Mouse (Mus musculus): ENCODE data around the gene Prune1. TPM values are rescaled to one million over a fixed set of nuclear protein-coding genes. Genes with fewer than 3 reads are reported as not detected.

The Prune1 gene
- polyA plus RNA-seq, 1 experiment from 2014 or later, result 10.1 TPM

DNA sequence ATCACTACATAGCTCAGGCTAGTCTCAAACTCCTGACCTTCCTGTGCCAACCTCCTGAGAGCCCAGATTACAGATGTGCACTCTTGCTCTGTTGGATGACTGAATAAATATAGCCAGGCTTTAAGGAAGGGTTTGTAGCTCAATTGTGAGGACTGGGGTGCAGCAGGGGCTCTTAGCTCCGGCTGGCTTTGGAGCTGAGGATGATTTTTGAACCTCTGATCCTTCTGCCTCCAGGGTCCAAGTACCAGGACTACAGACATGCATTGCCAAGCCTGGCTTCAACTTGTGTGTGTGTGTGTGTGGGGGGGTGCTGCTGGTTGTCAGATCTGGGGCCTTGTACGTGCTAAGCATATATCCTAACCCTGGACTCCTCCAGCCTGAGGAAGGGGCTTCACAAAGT is 11.0 kb upstream of the Prune1 start:
- H3K4me1 ChIP-seq (replicated peaks; ENCODE audit: control insufficient read depth, insufficient read depth), result no peaks in the 10 kb centered on the region
- no peak overlapping the region for H3K27ac ChIP-seq (replicated peaks)
- no peak overlapping the region for H3K4me3 ChIP-seq (ENCODE audit: low read depth, low read length)
- ATAC-seq (ENCODE audit: low FRiP score, low TSS enrichment), result no peak
- DNase-seq (ENCODE audit: low spot score), result no peak
- H3K4me2 ChIP-seq (replicated peaks; ENCODE audit: low read depth), result no peak overlapping the region
- 87% methylated on average over 2 of the region's 2 CpGs for WGBS
- no peaks in the 10 kb centered on the region for H3K9me3 ChIP-seq (ENCODE audit: control insufficient read depth, low read length)
- H3K27me3 ChIP-seq (ENCODE audit: control insufficient read depth, insufficient read depth, low read length), result no peaks in the 10 kb centered on the region
- no peak overlapping the region for H3K9ac ChIP-seq (ENCODE audit: low read length)
- TF ChIP-seq EP300 (optimal IDR thresholded peaks at IDR 0.05), result no peak
- no peak for TF ChIP-seq CTCF (IDR thresholded peaks at IDR 0.05; ENCODE audit: low read depth)
- H3K36me3 ChIP-seq (ENCODE audit: control insufficient read depth, insufficient read depth, low read length), result peaks cover 11% of the 10 kb centered on the region

DNA sequence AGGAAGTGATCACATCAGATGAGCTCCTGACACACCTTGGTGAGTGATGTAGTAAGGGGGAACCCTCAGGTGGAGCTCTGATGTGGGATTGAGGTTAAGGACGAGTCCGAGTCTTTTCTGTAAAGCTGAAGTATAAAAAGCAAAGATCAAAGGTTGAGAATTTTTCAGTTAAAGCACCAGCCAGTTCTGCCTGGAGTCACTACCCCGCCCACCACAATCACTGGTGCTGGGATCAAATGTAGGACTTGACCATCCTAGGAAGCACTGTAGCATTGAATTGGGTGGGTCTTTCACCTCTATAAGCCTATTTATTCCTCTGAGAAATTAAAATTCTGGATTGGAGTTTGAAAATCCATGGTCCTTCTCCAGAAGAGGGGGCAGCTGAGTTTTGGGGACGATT is 9.2 kb upstream of the Prune1 start:
- H3K27me3 ChIP-seq (ENCODE audit: control insufficient read depth, insufficient read depth, low read length), result no peaks in the 10 kb centered on the region

DNA sequence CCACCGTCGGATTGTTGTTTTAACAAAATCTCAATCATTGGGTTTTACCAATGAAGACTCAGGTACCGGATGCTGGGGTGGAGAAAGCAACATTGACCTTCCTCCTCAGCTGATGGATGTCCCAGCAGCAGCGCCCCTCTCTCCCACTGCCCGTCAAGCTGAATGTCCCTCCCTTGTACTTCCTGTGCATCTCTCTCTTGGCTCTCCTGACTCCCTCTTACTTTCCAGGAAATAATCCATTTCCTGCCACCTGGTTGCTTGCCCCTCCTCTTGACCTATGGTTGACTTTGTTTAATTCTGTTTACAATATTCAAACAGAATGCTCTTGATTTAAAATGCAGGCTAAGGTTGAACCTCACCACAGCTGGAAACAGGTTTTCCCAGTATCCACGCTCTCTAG is 8.3 kb upstream of the Prune1 start:
- no peaks in the 10 kb centered on the region for H3K27me3 ChIP-seq (ENCODE audit: control insufficient read depth, insufficient read depth, low read length)
- DNase-seq (ENCODE audit: low spot score) (no peak), ATAC-seq (ENCODE audit: low FRiP score, low TSS enrichment) (no peak)
- TF ChIP-seq EP300 (optimal IDR thresholded peaks at IDR 0.05) (no peak), CTCF (IDR thresholded peaks at IDR 0.05; ENCODE audit: low read depth) (no peak)
- H3K9ac ChIP-seq (ENCODE audit: low read length), result no peak overlapping the region
- H3K36me3 ChIP-seq (ENCODE audit: control insufficient read depth, insufficient read depth, low read length), result peaks cover 15% of the 10 kb centered on the region
- WGBS, result 58% methylated on average over 6 of the region's 6 CpGs
- H3K4me3 ChIP-seq (ENCODE audit: low read depth, low read length), result no peak overlapping the region
- no peak overlapping the region for H3K27ac ChIP-seq (replicated peaks)
- no peaks in the 10 kb centered on the region for H3K4me1 ChIP-seq (replicated peaks; ENCODE audit: control insufficient read depth, insufficient read depth)
- no peak overlapping the region for H3K4me2 ChIP-seq (replicated peaks; ENCODE audit: low read depth)
- H3K9me3 ChIP-seq (ENCODE audit: control insufficient read depth, low read length), result no peaks in the 10 kb centered on the region

More for the DNA sequence above, 9.2 kb upstream of the Prune1 start:
- Histone ChIP-seq H3K36me3 (ENCODE audit: control insufficient read depth, insufficient read depth, low read length) (peaks cover 15% of the 10 kb centered on the region), H3K4me3 (ENCODE audit: low read depth, low read length) (no peak overlapping the region), H3K9ac (ENCODE audit: low read length) (no peak overlapping the region), H3K27ac (replicated peaks) (no peak overlapping the region), H3K9me3 (ENCODE audit: control insufficient read depth, low read length) (no peaks in the 10 kb centered on the region), H3K4me1 (replicated peaks; ENCODE audit: control insufficient read depth, insufficient read depth) (no peaks in the 10 kb centered on the region), H3K4me2 (replicated peaks; ENCODE audit: low read depth) (no peak overlapping the region)
- ATAC-seq (ENCODE audit: low FRiP score, low TSS enrichment) (no peak), DNase-seq (ENCODE audit: low spot score) (no peak)
- 75% methylated on average over 4 of the region's 4 CpGs for WGBS
- TF ChIP-seq CTCF (IDR thresholded peaks at IDR 0.05; ENCODE audit: low read depth) (no peak), EP300 (optimal IDR thresholded peaks at IDR 0.05) (no peak)

DNA sequence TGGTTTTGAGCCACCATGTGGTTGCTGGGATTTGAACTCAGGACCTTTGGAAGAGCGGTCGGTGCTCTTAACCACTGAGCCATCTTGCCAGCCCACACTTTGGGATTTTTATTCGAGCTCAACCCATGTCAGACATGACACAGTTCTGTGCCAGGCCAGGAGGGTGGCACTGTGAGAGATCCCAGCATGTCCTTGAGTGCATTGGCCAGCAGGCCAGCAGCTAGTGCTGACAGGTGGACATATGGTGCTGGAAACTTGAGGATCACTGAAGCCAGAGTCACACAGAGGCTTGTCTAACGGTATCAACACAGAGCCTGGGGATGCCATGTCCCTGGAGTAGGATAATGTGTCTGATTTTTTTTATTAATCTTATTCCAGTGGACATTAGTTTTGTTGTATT is 7.5 kb upstream of the Prune1 start:
- Histone ChIP-seq H3K9me3 (ENCODE audit: control insufficient read depth, low read length) (no peaks in the 10 kb centered on the region), H3K9ac (ENCODE audit: low read length) (no peak overlapping the region), H3K4me2 (replicated peaks; ENCODE audit: low read depth) (no peak overlapping the region), H3K4me3 (ENCODE audit: low read depth, low read length) (no peak overlapping the region), H3K27me3 (ENCODE audit: control insufficient read depth, insufficient read depth, low read length) (no peaks in the 10 kb centered on the region), H3K36me3 (ENCODE audit: control insufficient read depth, insufficient read depth, low read length) (peaks cover 15% of the 10 kb centered on the region), H3K27ac (replicated peaks) (no peak overlapping the region), H3K4me1 (replicated peaks; ENCODE audit: control insufficient read depth, insufficient read depth) (no peaks in the 10 kb centered on the region)
- ATAC-seq (ENCODE audit: low FRiP score, low TSS enrichment) (no peak), DNase-seq (ENCODE audit: low spot score) (no peak)
- WGBS, result 87% methylated on average over 4 of the region's 4 CpGs
- TF ChIP-seq CTCF (IDR thresholded peaks at IDR 0.05; ENCODE audit: low read depth) (no peak), EP300 (optimal IDR thresholded peaks at IDR 0.05) (no peak)

DNA sequence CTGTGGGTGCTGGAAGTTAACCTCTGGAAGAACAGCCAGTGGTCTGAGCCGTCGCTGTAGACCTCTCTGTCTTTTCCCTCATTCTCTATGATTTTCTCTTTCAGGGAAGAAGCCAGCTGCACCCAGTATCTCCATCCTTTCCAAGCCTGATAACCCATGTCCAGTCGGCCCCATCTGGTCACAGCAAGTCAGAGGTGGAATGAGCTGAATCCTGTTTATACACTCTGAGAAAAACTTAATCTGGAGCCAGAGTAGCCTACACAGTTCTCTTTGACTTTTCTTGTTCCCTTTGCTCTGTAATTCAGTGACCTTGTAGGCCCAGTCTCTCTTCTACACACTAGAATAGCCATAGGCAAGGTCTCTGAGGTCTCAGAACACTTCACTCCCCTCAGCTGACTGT is 5.7 kb upstream of the Prune1 start:
- H3K36me3 ChIP-seq (ENCODE audit: control insufficient read depth, insufficient read depth, low read length), result peaks cover 8% of the 10 kb centered on the region
- H3K4me1 ChIP-seq (replicated peaks; ENCODE audit: control insufficient read depth, insufficient read depth), result no peaks in the 10 kb centered on the region
- ATAC-seq (ENCODE audit: low FRiP score, low TSS enrichment) (no peak), DNase-seq (ENCODE audit: low spot score) (no peak)
- no peak overlapping the region for H3K9ac ChIP-seq (ENCODE audit: low read length)
- no peak overlapping the region for H3K4me2 ChIP-seq (replicated peaks; ENCODE audit: low read depth)
- H3K27ac ChIP-seq (replicated peaks), result no peak overlapping the region
- no peak for TF ChIP-seq CTCF (IDR thresholded peaks at IDR 0.05; ENCODE audit: low read depth)
- H3K9me3 ChIP-seq (ENCODE audit: control insufficient read depth, low read length), result no peaks in the 10 kb centered on the region
- H3K4me3 ChIP-seq (ENCODE audit: low read depth, low read length), result no peak overlapping the region
- WGBS, result 87% methylated on average over 3 of the region's 3 CpGs
- H3K27me3 ChIP-seq (ENCODE audit: control insufficient read depth, insufficient read depth, low read length), result no peaks in the 10 kb centered on the region

DNA sequence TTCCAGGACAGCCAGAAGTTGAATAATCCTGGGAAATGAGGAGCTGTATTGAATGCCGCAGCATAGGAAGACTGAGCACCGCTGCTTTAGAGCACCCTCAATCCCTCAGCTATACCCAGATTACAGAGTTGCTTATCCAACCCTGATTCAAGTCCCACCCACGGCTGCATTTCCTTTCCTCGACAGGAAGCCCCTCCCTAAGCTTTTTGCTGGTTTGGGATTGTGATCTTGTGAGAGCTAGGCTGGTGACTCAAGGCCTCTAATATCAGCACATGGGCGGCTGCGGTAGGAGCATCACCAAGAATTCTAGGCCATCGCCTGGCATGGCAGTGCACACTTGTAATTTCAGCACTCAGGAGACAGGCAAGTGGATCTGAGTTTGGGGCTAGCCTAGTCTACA is 4.6 kb upstream of the Prune1 start:
- Histone ChIP-seq H3K4me1 (replicated peaks; ENCODE audit: control insufficient read depth, insufficient read depth) (no peaks in the 10 kb centered on the region), H3K36me3 (ENCODE audit: control insufficient read depth, insufficient read depth, low read length) (peaks cover 7% of the 10 kb centered on the region), H3K4me3 (ENCODE audit: low read depth, low read length) (no peak overlapping the region), H3K9me3 (ENCODE audit: control insufficient read depth, low read length) (no peaks in the 10 kb centered on the region), H3K4me2 (replicated peaks; ENCODE audit: low read depth) (no peak overlapping the region), H3K9ac (ENCODE audit: low read length) (no peak overlapping the region), H3K27ac (replicated peaks) (0 out of 2 replicates have a peak overlapping the region, but pooled peaks have one; percentile 49), H3K27me3 (ENCODE audit: control insufficient read depth, insufficient read depth, low read length) (no peaks in the 10 kb centered on the region)
- no peak for DNase-seq (ENCODE audit: low spot score)
- WGBS, result 75% methylated on average over 7 of the region's 7 CpGs
- ATAC-seq (ENCODE audit: low FRiP score, low TSS enrichment), result no peak
- TF ChIP-seq CTCF (IDR thresholded peaks at IDR 0.05; ENCODE audit: low read depth) (no peak), EP300 (optimal IDR thresholded peaks at IDR 0.05) (no peak)
